ENCODE assay signal across 10 mouse cellular contexts in the genomic region with DNA sequence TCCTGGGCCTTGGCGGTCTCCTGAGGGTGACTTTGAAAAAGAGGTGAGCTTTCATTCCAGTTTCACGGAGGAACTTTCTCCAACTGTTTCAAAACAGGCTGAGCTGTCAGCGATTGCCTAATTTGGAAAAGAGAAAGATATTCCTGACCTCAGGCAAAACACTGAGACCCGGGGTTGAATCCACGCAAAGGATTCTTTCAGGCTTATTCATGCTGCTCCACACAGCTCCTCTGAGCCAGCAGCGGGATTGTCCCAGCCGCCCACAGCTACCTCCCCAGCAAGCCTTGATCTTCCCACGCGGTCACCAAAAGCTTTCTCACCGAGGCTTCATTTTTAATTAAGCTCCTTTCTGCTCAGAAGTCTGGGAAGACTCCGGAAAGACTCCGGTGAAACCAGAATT.
DNase-seq lines count a peak whose midpoint lies in the region; ATAC-seq lines count a peak whose summit lies in the region.
"Had no signal": no experiment of that assay in that cellular context is flagged by ENCODE, and none has a peak within 500 bp of the region (broad histone marks: within the 10 kb centered on the region; RNA-seq: fewer than 3 reads in every experiment).

No protein-coding gene starts in this region.

- 72% methylated on average over 12 of the region's 12 CpGs for WGBS in hindbrain, embryonic 11.5 days
- 74% methylated on average over 12 of the region's 12 CpGs for WGBS in intestine, embryonic 15.5 days

- peak; percentile 13 for DNase-seq in lung, postnatal 25 days (ENCODE audit: low spot score)
- no peak for DNase-seq in lung, postnatal 14 days
- peak; percentile 83 for DNase-seq in Muller cell, postnatal 12 days (ENCODE audit: inconsistent ontology term)
- peak; percentile 72 for DNase-seq in brain, adult 2 months (ENCODE audit: low read depth, low spot score)
- peak; percentile 4 for DNase-seq in heart, postnatal 4 days
- DNase-seq in hindbrain, embryonic 11.5 days (ENCODE audit: low spot score) = no peak
- DNase-seq: kidney, postnatal 4 days; lung, embryonic 14.5 days had no signal

- no peaks in the 10 kb centered on the region for H3K9me3 ChIP-seq in hindbrain, embryonic 11.5 days (ENCODE audit: control insufficient read depth, low read length)
- no peaks in the 10 kb centered on the region for H3K9me3 ChIP-seq in intestine, embryonic 15.5 days
- H3K9me3 ChIP-seq: limb, embryonic 13.5 days had no signal

- H3K27me3 ChIP-seq in hindbrain, embryonic 11.5 days (ENCODE audit: control insufficient read depth, insufficient read depth, low read length) = no peaks in the 10 kb centered on the region
- H3K27me3 ChIP-seq in intestine, embryonic 15.5 days (replicated peaks) = no peaks in the 10 kb centered on the region
- H3K27me3 ChIP-seq: limb, embryonic 13.5 days had no signal

- H3K4me3 ChIP-seq in hindbrain, embryonic 11.5 days (ENCODE audit: low read depth, low read length) = no peak overlapping the region
- no peak overlapping the region for H3K4me3 ChIP-seq in intestine, embryonic 15.5 days (replicated peaks)
- H3K4me3 ChIP-seq: limb, embryonic 13.5 days had no signal

- no peak overlapping the region for H3K27ac ChIP-seq in hindbrain, embryonic 11.5 days (ENCODE audit: low read depth, low read length)
- no peak overlapping the region for H3K27ac ChIP-seq in intestine, embryonic 15.5 days
- H3K27ac ChIP-seq: limb, embryonic 13.5 days had no signal

- H3K4me1 ChIP-seq in hindbrain, embryonic 11.5 days (replicated peaks; ENCODE audit: control insufficient read depth, insufficient read depth, low read length) = no peaks in the 10 kb centered on the region
- no peaks in the 10 kb centered on the region for H3K4me1 ChIP-seq in intestine, embryonic 15.5 days (replicated peaks)
- H3K4me1 ChIP-seq: limb, embryonic 13.5 days had no signal

- no peaks in the 10 kb centered on the region for H3K36me3 ChIP-seq in hindbrain, embryonic 11.5 days (ENCODE audit: control insufficient read depth, insufficient read depth, low read length)
- no peaks in the 10 kb centered on the region for H3K36me3 ChIP-seq in intestine, embryonic 15.5 days
- H3K36me3 ChIP-seq: limb, embryonic 13.5 days had no signal

- no peak overlapping the region for H3K4me2 ChIP-seq in hindbrain, embryonic 11.5 days (replicated peaks; ENCODE audit: low read depth, low read length)
- no peak overlapping the region for H3K4me2 ChIP-seq in intestine, embryonic 15.5 days (replicated peaks)
- H3K4me2 ChIP-seq: limb, embryonic 13.5 days; lung, embryonic 14.5 days had no signal

- no peak overlapping the region for H3K9ac ChIP-seq in hindbrain, embryonic 11.5 days (ENCODE audit: low read depth, low read length)
- H3K9ac ChIP-seq in intestine, embryonic 15.5 days = no peak overlapping the region
- H3K9ac ChIP-seq: limb, embryonic 13.5 days; lung, embryonic 14.5 days had no signal

- no peak for ATAC-seq in hindbrain, embryonic 11.5 days (ENCODE audit: low FRiP score)
- no peak for ATAC-seq in intestine, embryonic 15.5 days

Comparison
In these comparisons a context has a peak if more than half of its experiments do, and no peak if none do; other contexts are left out.
1. DNase-seq: peak in lung, postnatal 25 days (single experiment), Muller cell, postnatal 12 days (single experiment), brain, adult 2 months (single experiment) and heart, postnatal 4 days (single experiment); none in lung, postnatal 14 days (single experiment) and hindbrain, embryonic 11.5 days (single experiment).